Mouse (Mus musculus) cortical plate, adult 2 months (tissue): ENCODE data around the gene Hoxd13.

Experiments used
- CTCF ChIP-seq: fragments of 200-500 bp; IDR thresholded peaks from 2 replicates; pipeline ENCODE4 v1.5.1; 2011; ENCODE audit warnings: mild to moderate bottlenecking, control low read depth, low read length; ENCODE audit not compliant: insufficient read depth; ENCODE audit errors: extremely low read depth
- POLR2A ChIP-seq: fragments of 200-500 bp; IDR thresholded peaks from 2 replicates; pipeline ENCODE4 v1.6.1; 2011; ENCODE audit warnings: mild to moderate bottlenecking, low read length, control low read depth; ENCODE audit not compliant: insufficient read depth; ENCODE audit errors: extremely low read depth

DNA sequence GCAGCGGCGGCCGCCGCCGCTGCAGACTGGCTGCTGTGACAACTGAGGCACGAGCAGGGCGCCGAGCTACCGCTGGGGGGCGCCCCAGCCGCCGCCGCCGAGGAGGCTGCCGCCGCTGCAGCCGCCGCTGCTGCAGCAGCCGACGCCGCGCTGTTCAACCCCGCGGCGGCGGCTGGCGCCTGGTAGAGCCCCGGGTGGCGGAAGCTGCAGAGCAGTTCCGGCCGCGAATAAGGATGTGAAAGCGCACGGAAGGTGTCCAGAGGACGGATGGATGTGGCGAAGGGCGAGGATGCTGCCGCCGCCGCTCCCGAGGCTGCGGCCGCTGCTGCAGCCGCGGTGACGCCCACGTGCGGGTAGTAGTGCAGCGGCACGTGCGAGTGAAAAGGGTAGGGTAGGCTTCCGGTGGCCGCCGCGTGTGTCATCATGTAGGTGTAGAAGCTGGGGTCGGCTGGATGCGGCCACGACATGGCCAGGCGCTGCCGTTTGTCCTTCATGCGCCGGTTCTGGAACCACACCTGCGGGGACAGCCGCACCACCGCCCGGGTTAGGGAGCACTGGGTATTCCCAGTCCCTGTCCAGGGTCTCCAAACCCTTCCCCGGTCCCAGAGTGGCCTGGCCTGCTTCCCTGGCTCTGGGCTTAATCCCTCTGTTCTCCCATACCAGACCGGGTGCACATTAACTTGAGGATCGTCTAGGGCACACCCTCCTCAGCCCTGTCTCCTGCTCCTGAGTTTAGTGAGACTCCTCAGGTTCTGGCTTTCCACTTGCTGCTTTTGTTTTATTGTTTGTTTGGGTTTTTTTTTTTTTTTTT lies 12.1 kb upstream of the Hoxd13 start:
- TF ChIP-seq CTCF (no peak), POLR2A (no peak)
